Mouse (Mus musculus) hindbrain, embryonic 10.5 days (tissue): ENCODE data around the gene Rnf207. TPM values are rescaled to one million over a fixed set of nuclear protein-coding genes. Genes with fewer than 3 reads are reported as not detected.

Experiments used
- DNase-seq: peaks from one replicate; pipeline ENCODE4 v3.0.0-alpha.2; 2017; ENCODE audit warnings: low spot score
- H3K27ac ChIP-seq: fragments of 300-500 bp; sonication (generic); 2 replicates; pipeline ENCODE4 v1.5.1; 2016; ENCODE audit warnings: mild to moderate bottlenecking, moderate library complexity
- H3K27me3 ChIP-seq: fragments of 300-500 bp; sonication (generic); 2 replicates; pipeline ENCODE4 v1.6.1; 2016; ENCODE audit warnings: mild to moderate bottlenecking; ENCODE audit not compliant: poor library complexity, insufficient read depth, severe bottlenecking
- H3K36me3 ChIP-seq: fragments of 300-500 bp; sonication (generic); 2 replicates; pipeline ENCODE4 v1.6.1; 2016; ENCODE audit warnings: mild to moderate bottlenecking, moderate library complexity
- H3K4me1 ChIP-seq: fragments of 300-500 bp; sonication (generic); replicated peaks from 2 replicates; pipeline ENCODE4 v1.6.1; 2016; ENCODE audit warnings: mild to moderate bottlenecking
- H3K4me3 ChIP-seq: fragments of 300-500 bp; sonication (generic); 2 replicates; pipeline ENCODE4 v1.5.1; 2016; ENCODE audit warnings: mild to moderate bottlenecking, moderate library complexity
- H3K9me3 ChIP-seq: fragments of 300-500 bp; sonication (generic); 2 replicates; pipeline ENCODE4 v1.6.1; 2016; ENCODE audit warnings: mild to moderate bottlenecking, moderate library complexity
- WGBS: fragments of 180-500 bp; shearing (Covaris S2); methylation state at CpG from one replicate; pipeline ENCODE4 v1.1.7; 2016; 5-methylcytosine and 5-hydroxymethylcytosine counted together
- polyA plus RNA-seq: library from polyadenylated mRNA; unstranded; fragments of >200 nt; fragmentation: Nextera tagmentation; extraction: Ambion mirVana; gene quantifications from 2 replicates; pipeline ENCODE4 v1.2.1, GENCODE M21; 2016

The Rnf207 gene
- polyA plus RNA-seq, 1 experiment from 2014 or later = 3.3 TPM

DNA sequence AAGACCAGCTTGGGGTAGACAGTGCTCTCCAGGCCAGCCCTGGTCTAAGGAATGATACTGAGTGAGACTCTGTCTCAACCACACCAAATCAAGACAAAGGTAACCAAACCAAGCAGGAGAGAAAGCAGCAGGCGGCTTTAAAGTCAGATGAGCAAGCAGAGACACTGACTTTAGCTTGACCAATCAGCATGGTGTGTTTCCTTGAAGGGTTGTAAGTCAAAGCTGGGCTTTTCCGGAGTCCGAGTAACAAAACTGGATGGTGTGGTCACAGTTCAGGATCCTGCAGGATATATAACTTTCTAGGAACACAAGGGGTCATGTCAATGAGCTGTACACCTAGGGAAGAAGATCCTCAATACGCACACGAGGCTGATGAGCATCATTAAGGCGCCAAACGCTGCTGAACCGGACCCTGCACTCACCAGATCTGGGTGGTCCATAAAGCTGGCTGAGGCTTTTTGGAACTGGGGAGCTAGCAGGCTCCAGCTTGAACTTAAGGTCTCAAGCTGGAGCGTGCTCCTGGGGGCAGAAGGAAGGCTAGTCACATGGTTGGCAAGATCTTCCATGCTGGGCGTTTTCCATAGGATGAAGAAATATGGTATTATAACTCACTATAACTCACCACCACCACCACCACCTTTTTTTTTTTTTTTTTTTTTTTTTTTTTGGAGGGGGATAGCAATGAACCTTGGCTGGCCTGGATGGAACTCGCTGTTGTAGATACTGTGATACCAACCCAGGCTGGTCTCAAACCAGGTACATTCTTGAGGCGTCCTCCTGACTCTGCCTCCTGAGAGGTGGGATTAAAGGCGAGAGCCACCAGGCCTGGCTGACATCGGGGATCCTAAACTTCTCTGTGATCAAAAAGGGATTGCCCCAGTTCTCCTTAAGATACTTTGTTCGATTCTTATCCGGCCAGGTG lies 6.1 kb upstream of the Rnf207 start:
- Histone ChIP-seq H3K9me3 (no peaks in the 10 kb centered on the region), H3K4me1 (peaks cover 32% of the 10 kb centered on the region), H3K27ac (peak overlapping the region; percentile 97), H3K36me3 (peaks cover 28% of the 10 kb centered on the region), H3K27me3 (peaks cover 6% of the 10 kb centered on the region; the same call in 1 of the 2 replicates), H3K4me3 (peak overlapping the region; percentile 99)
- DNase-seq = no peak
- WGBS = 57% methylated on average over 16 of the region's 16 CpGs

DNA sequence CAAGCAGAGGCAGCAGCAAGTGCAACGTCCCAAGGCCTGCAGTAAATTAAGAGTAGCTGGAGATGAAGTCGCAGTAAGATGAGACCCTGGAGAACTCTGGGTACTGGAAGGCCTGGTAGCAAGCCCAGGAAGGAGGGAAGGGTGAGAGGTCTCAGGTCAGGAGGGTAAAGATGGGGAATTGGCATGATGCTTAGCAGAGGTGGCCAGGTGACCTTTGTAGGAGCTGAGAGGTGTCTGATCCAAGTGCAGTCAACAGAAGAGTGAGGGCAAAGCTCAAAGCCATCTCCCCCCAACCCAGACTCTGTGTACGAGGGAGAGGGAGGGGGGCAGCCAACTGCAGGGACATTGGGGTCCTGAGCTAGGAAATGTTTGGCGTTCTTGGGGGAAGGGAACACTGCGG lies 2.7 kb upstream of the Rnf207 start:
- peaks cover 31% of the 10 kb centered on the region for H3K4me1 ChIP-seq
- WGBS = 61% methylated on average over 5 of the region's 5 CpGs
- H3K9me3 ChIP-seq = no peaks in the 10 kb centered on the region
- H3K36me3 ChIP-seq = no peaks in the 10 kb centered on the region
- H3K27ac ChIP-seq = peak overlapping the region; percentile 35; the same call in 1 of the 2 replicates
- no peak overlapping the region for H3K4me3 ChIP-seq
- peaks cover 37% of the 10 kb centered on the region for H3K27me3 ChIP-seq
- no peak for DNase-seq

DNA sequence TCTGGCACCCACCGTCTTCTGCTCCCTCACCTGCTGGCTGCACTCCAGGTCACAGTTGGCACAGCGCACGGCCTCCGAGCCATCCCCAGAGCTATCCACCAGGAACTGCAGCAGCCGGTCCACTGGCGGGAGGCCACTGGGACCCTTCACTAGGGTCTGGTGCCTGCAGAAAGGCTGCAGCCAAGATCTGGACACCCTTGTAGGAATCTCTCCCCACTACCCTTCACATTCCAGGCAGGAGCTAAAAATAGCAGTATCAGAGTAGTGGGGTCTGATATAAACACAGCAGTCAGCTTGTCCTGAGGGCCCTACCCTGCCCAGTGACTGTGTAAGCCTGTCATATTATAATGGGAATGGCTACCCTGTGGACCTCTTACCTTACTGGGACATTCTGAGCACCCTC lies 1.2 kb downstream of the Rnf207 start:
- no peak overlapping the region for H3K27ac ChIP-seq
- no peaks in the 10 kb centered on the region for H3K9me3 ChIP-seq
- 92% methylated on average over 6 of the region's 6 CpGs for whole genome bisulfite sequencing

DNA sequence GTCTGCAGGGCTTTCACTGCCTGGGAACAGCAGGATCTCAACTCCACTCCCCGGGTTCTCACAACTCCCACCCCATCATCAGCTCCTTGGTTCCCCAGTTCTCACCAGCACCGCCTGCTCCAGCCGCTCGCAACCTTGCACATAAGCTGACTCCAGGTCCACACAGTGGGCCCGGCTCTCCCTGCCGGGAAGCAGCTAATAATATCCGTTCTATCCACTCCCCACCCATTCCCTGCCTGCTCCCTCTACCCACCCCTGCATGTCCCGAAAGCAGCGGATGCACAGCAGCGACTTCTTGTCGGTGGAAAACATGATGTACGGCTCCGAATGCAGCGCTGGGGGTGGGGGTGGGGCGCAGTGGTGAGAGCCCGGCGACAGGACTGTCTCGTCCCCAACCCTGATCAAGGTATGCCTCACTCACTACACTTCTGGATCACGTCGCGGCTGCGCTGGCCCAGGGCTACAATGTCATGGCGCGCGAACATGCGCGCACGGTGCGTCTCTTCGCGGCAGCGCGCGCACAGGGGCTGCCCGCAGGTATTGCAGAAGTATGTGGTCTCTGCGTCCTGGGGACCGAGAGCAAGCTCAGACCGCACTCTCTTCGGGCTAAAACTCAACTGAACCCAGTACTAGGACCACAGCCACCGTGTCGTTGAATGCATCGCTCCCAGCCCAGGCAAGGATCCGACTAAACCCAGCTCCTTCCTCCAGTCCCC lies 3.1 kb downstream of the Rnf207 start:
- Histone ChIP-seq H3K27ac (no peak overlapping the region), H3K36me3 (no peaks in the 10 kb centered on the region), H3K9me3 (no peaks in the 10 kb centered on the region), H3K4me1 (peaks cover 61% of the 10 kb centered on the region), H3K27me3 (peaks cover 90% of the 10 kb centered on the region), H3K4me3 (peak overlapping the region; percentile 44)
- peak; percentile 26 for DNase-seq
- WGBS = 1% methylated on average over 43 of the region's 43 CpGs

More for the DNA sequence above, 1.2 kb downstream of the Rnf207 start:
- no peaks in the 10 kb centered on the region for H3K36me3 ChIP-seq
- H3K27me3 ChIP-seq = peaks cover 75% of the 10 kb centered on the region
- no peak for DNase-seq
- no peak overlapping the region for H3K4me3 ChIP-seq
- peaks cover 57% of the 10 kb centered on the region for H3K4me1 ChIP-seq

DNA sequence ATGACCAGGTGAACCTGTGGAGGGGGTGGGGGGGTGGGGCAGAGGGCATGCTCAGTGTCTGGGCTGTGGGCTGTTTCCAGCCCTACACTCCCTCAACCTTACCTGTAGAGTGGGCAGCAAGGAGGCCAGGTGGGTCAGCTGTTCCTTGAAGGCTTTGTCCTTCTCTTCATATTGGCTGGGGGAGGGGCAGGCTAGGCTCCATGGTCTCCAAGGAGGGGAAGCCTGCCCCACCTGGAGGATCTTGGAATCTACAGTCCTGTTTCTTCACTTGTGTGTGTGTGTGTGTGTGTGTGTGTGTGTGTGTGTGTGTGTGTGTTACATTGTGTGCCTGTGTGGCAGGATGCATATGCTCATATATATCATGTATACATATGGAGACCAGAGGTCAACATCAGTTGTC lies 4.9 kb downstream of the Rnf207 start:
- H3K4me1 ChIP-seq = peaks cover 59% of the 10 kb centered on the region
- H3K27ac ChIP-seq = 0 out of 2 replicates have a peak overlapping the region, but pooled peaks have one; percentile 8
- H3K36me3 ChIP-seq = peaks cover 3% of the 10 kb centered on the region; the same call in 1 of the 2 replicates
- peak overlapping the region; percentile 45 for H3K4me3 ChIP-seq
- H3K27me3 ChIP-seq = peaks cover 100% of the 10 kb centered on the region
- peak; percentile 39 for DNase-seq
- no peaks in the 10 kb centered on the region for H3K9me3 ChIP-seq

DNA sequence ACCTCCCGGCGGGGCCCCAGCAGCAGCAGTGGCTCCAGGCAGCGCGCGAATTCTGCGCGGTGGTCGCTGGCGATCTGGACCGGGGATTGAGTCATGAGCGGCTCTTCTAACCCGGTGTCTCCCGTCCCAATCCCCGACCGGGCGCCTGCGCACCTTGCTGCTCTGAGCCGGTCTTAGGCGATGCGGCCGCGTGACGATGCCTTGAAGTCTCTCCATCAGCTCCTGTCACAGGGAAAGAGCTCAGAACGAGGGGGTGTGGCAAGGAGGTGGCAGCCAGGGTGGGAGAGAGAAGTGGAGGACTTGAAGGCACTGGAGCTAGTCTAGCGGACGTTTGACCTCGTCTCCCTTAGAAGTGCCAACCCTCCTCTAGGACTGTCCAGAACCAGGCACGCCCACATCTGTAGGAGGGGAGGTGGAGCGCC lies 5.6 kb downstream of the Rnf207 start:
- Histone ChIP-seq H3K27ac (no peak overlapping the region), H3K4me1 (peaks cover 52% of the 10 kb centered on the region), H3K4me3 (peak overlapping the region; percentile 45), H3K27me3 (peaks cover 99% of the 10 kb centered on the region), H3K9me3 (no peaks in the 10 kb centered on the region), H3K36me3 (peaks cover 8% of the 10 kb centered on the region; the same call in 1 of the 2 replicates)
- peak; percentile 51 for DNase-seq
- under 1% methylated on average over 29 of the region's 29 CpGs for WGBS

DNA sequence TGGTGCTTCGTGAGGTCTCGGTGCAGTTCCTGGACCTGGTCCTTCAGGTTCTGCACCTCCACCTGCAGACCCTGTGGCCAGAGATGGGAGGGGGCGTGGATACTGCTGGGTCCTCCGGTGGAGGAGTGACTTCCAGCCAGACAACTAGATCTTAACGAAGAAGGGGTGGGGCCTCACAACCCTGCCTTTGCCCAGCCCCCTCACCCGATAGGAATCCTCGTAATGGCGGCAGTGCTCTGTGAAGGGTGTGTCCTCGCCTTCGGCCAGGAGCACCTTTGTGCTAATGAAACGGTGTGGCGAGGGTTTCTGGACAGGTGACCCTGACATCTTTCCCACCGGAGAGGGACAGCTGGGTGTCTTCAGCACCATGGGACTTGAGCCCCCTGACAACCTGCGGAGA lies 6.6 kb downstream of the Rnf207 start:
- Histone ChIP-seq H3K36me3 (peaks cover 16% of the 10 kb centered on the region), H3K4me3 (peak overlapping the region; percentile 45), H3K9me3 (no peaks in the 10 kb centered on the region), H3K27me3 (peaks cover 89% of the 10 kb centered on the region), H3K4me1 (peaks cover 48% of the 10 kb centered on the region), H3K27ac (no peak overlapping the region)
- 5% methylated on average over 14 of the region's 14 CpGs for whole genome bisulfite sequencing
- DNase-seq = no peak

DNA sequence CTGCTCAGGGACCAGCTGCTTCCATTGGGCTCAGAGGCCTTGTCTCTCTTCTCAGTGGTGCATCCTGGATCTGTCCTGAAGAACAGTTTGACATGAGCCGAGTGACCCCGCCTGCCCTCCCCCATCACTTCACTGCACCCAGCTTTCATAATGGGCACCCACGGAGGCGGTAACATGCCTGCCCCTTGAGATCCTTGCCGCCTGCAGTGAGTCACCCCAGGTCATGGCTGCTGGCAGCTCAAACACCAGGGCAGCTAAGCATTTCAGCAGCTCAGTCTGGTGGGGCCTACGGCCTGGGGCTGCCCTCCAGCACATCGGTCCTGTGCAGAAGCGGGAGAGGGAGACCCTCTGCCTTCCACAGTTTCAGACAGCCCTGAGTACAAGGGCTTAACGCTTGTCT lies 11.3 kb downstream of the Rnf207 start:
- H3K27me3 ChIP-seq = peaks cover 42% of the 10 kb centered on the region
- no peak overlapping the region for H3K27ac ChIP-seq
- peaks cover 16% of the 10 kb centered on the region; the same call in 1 of the 2 replicates for H3K4me1 ChIP-seq
- no peak overlapping the region for H3K4me3 ChIP-seq
- 77% methylated on average over 9 of the region's 9 CpGs for WGBS
- no peaks in the 10 kb centered on the region for H3K9me3 ChIP-seq
- no peak for DNase-seq
- peaks cover 46% of the 10 kb centered on the region for H3K36me3 ChIP-seq

DNA sequence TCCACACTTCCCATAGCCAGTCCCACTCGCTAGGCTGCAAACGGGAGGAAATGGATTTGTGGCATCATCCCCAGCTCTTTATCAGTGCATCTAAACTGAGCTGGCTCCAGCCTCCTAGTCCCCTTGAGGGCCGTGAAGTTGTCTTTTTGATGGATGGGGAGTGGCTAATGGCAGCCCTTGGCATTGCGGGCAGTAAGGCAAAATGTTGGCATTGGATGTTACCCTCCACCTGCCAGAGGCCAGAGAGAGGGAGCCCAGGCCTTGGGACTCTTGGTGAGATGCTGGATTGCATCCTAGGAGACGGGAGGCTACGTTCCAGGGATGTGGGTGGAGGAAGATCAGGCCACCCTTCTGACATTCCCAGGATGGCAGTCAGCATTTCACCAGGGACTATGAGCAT lies 12.8 kb downstream of the Rnf207 start:
- peaks cover 62% of the 10 kb centered on the region for H3K36me3 ChIP-seq

DNA sequence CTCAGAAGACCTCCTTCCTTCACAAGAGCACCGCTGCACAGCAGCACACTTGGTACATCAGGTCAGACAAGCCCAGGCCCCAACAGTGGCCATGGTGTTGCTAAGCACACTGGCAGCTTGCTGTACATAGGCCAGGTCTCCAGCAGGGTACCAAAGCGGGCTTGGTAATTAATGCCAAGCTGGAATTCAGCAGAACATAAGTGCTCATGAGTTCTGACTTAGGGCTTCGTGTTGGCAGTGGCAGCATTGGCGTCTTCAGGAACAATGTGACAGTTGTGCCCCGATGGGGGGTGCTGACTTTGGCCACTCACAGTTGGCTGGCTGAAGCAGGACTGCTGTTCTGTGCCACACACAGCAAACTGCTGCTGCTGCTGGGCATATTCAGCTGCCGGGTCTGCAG lies 14.1 kb downstream of the Rnf207 start:
- Histone ChIP-seq H3K27ac (no peak overlapping the region), H3K9me3 (no peaks in the 10 kb centered on the region), H3K27me3 (peaks cover 14% of the 10 kb centered on the region), H3K36me3 (peaks cover 75% of the 10 kb centered on the region), H3K4me1 (peaks cover 10% of the 10 kb centered on the region; the same call in 1 of the 2 replicates), H3K4me3 (no peak overlapping the region)
- 93% methylated on average over 6 of the region's 6 CpGs for WGBS
- no peak for DNase-seq

More for the DNA sequence above, 12.8 kb downstream of the Rnf207 start:
- H3K27ac ChIP-seq = no peak overlapping the region
- no peaks in the 10 kb centered on the region for H3K9me3 ChIP-seq
- 91% methylated on average over 6 of the region's 6 CpGs for WGBS
- peaks cover 27% of the 10 kb centered on the region for H3K27me3 ChIP-seq
- H3K4me1 ChIP-seq = peaks cover 8% of the 10 kb centered on the region; the same call in 1 of the 2 replicates
- H3K4me3 ChIP-seq = no peak overlapping the region
- DNase-seq = no peak

DNA sequence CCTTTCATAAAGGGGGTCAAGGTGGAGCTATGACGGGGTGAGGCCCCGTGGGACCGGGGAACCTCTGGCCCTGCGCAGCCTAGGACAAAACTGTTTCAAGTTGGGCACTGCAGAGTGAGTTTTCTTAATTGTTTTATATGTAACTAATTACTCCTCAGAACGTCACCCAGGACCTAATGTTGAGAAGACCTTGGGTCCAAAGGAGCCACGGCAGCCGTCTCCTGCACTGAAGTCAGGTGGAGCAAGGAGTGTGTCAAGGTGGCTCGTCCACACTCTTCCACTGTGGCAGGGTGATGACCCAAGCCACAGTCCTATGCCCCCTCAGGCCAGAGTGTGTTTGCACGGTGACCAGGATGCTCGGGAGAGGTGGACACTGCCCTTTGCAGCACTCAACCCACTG lies 15.6 kb downstream of the Rnf207 start:
- H3K9me3 ChIP-seq = no peaks in the 10 kb centered on the region

DNA sequence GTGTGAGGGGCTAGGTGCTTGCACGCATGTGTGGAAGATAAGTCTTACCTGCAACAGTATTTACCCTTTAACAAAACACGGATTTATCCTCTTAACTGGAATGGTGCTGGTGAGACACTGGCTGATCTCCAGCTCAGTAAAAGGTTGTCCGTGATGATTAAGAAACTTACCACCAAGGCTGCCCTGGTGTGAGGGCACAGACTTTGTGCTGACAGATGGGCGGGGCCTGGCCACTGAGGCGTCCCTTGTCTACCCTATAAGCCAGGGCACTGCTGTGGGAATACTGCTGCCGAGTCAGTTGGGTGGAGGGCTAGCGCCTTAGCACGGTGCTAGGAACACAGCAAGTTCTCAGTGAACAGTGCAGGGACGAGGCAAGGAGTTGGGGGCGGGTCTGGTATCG lies 16.8 kb downstream of the Rnf207 start:
- 71% methylated on average over 11 of the region's 11 CpGs for WGBS

More for the DNA sequence above, 15.6 kb downstream of the Rnf207 start:
- peaks cover 68% of the 10 kb centered on the region for H3K36me3 ChIP-seq
- H3K27ac ChIP-seq = no peak overlapping the region
- H3K4me1 ChIP-seq = peaks cover 19% of the 10 kb centered on the region
- no peak for DNase-seq
- H3K27me3 ChIP-seq = peaks cover 8% of the 10 kb centered on the region
- 92% methylated on average over 10 of the region's 10 CpGs for WGBS
- no peak overlapping the region for H3K4me3 ChIP-seq

DNA sequence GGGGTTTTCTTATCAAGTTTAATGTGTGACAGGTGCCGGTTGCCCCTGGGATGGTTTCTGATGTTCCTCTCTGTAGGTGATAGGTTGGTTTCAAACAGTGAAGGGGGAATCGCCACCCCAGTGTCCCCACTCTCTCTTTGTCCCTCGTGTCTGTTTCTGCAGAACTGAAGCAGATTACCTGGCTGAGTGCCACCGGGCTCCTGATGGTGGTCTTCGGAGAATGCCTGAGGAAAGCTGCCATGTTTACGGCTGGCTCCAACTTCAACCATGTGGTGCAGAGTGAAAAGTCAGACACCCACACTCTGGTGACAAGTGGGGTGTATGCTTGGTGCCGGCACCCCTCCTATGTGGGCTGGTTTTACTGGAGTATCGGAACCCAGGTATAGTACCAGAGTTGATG lies 18.4 kb downstream of the Rnf207 start:
- Histone ChIP-seq H3K27me3 (peaks cover 20% of the 10 kb centered on the region), H3K4me3 (no peak overlapping the region), H3K9me3 (no peaks in the 10 kb centered on the region), H3K36me3 (peaks cover 59% of the 10 kb centered on the region), H3K4me1 (peaks cover 41% of the 10 kb centered on the region), H3K27ac (no peak overlapping the region)
- DNase-seq = no peak
- 96% methylated on average over 8 of the region's 8 CpGs for WGBS

More for the DNA sequence above, 16.8 kb downstream of the Rnf207 start:
- no peak for DNase-seq
- Histone ChIP-seq H3K9me3 (no peaks in the 10 kb centered on the region), H3K27me3 (peaks cover 10% of the 10 kb centered on the region), H3K27ac (no peak overlapping the region), H3K4me1 (peaks cover 26% of the 10 kb centered on the region), H3K4me3 (no peak overlapping the region), H3K36me3 (peaks cover 60% of the 10 kb centered on the region)
